Mouse (Mus musculus) hematopoietic stem cell, adult 5-6 weeks (primary cell): ENCODE data around the gene Xpa. TPM values are rescaled to one million over a fixed set of nuclear protein-coding genes. Genes with fewer than 3 reads are reported as not detected.

ENCODE experiments used
- ATAC-seq, 2 experiments: fragments of 125-278 bp in 1 of 2; replicated peaks in 1 of 2; 2 replicates each; pipeline ENCODE4 v1.8.0; 2016 to 2017; ENCODE audit warnings: inconsistent platforms in 2 of 2, mild to moderate bottlenecking in 2 of 2, moderate number of reproducible peaks in 2 of 2, low read depth in 1 of 2, moderate TSS enrichment in 1 of 2; ENCODE audit not compliant: low FRiP score in 2 of 2, poor library complexity in 2 of 2, severe bottlenecking in 2 of 2, insufficient read depth in 1 of 2, low TSS enrichment in 1 of 2
- total RNA-seq: library from RNA; stranded (forward); fragments of 172-1452, 232-1000 nt; gene quantifications from 2 replicates; pipeline ENCODE4 v1.2.3, GENCODE M21; 2017

Gene Xpa
- total RNA-seq, 1 experiment from 2014 or later: 61.1 TPM

- ATAC-seq: no peak
These were observed 80.8 kb downstream of the Xpa start for GRCm38 (mm10) chr4:46115308-46115707.

GRCm38 (mm10) chr4:46111361-46111760 is 84.8 kb downstream of the Xpa start:
- ATAC-seq: no peak

GRCm38 (mm10) chr4:46110084-46110483 is 86.0 kb downstream of the Xpa start:
- no peak for ATAC-seq

Other genes starting within 250 kb of the Xpa start
- 14.4 and 15.2 TPM in 2 replicates for gene Tdrd7, start 231.0 kb downstream of the Xpa start, total RNA-seq
- 0.10 and 0.19 TPM in 2 replicates for gene Tmod1, start 157.4 kb downstream of the Xpa start, total RNA-seq
- gene Ncbp1, start 57.7 kb downstream of the Xpa start, total RNA-seq: 74.3 and 104 TPM in 2 replicates
- 24.7 and 29.0 TPM in 2 replicates for gene Tstd2, start 57.6 kb downstream of the Xpa start, total RNA-seq
- gene Foxe1, start 147.3 kb upstream of the Xpa start, total RNA-seq: not detected in 2 replicates
- gene Trmo, start 193.1 kb upstream of the Xpa start, total RNA-seq: 10.6 and 12.9 TPM in 2 replicates
- 35.5 and 57.0 TPM in 2 replicates for gene Hemgn, start 217.2 kb upstream of the Xpa start, total RNA-seq